Mouse (Mus musculus): ENCODE data around the gene Cdc42bpg.

DNA sequence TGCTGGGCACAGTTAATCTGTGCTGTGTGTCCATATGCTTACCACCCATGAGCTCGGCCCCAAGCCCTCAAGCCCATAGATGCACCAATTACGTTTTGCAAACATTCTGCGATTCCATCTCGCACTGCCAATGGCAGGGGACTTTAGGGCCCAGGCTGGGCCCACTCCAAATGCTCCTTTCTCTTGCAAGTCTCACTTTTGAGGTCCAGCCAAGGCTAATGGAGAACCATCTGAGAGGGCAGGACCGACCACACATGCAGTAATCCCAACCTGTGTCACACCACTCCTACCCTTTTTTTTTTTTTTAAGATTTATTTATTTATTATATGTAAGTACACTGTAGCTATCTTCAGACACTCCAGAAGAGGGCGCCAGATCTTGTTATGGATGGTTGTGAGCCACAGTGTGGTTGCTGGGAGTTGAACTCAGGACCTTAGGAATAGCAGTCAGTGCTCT is 40.5 kb upstream of the Cdc42bpg start:
- no peak for TF ChIP-seq CTCF (IDR thresholded peaks at IDR 0.05; ENCODE audit: insufficient read depth, low read depth, low read length)
- no peak for TF ChIP-seq POLR2A (IDR thresholded peaks at IDR 0.05; ENCODE audit: insufficient read depth, low read depth, low read length)
